Mouse (Mus musculus) hindbrain, embryonic 14.5 days (tissue): ENCODE results near the gene Cux2. TPM values are rescaled to one million over a fixed set of nuclear protein-coding genes. Genes with fewer than 3 reads are reported as not detected.

ENCODE experiments used
- ATAC-seq: fragments of 200-750 bp; cut with Nextera tagmentation; 2 replicates; pipeline ENCODE4 v1.8.0; 2017; ENCODE audit warnings: moderate number of reproducible peaks, mild to moderate bottlenecking, moderate TSS enrichment, moderate library complexity; ENCODE audit not compliant: low FRiP score
- DNase-seq: peaks from one replicate; pipeline ENCODE4 v3.0.0-alpha.2; 2015; ENCODE audit warnings: low spot score
- H3K27ac ChIP-seq: fragments of 300-500 bp; sonication (generic); 2 replicates; pipeline ENCODE4 v1.5.1; 2014; ENCODE audit warnings: mild to moderate bottlenecking, moderate library complexity
- H3K27me3 ChIP-seq: fragments of 300-500 bp; sonication (generic); 2 replicates; pipeline ENCODE4 v1.6.1; 2014; ENCODE audit warnings: mild to moderate bottlenecking, low read length, mixed read lengths; ENCODE audit not compliant: control insufficient read depth, insufficient read depth
- H3K36me3 ChIP-seq: fragments of 300-500 bp; sonication (generic); replicated peaks from 2 replicates; pipeline ENCODE4 v1.6.1; 2014; ENCODE audit not compliant: control insufficient read depth, insufficient read depth
- H3K4me1 ChIP-seq: fragments of 300-500 bp; sonication (generic); replicated peaks from 2 replicates; pipeline ENCODE4 v1.6.1; 2014; ENCODE audit warnings: antibody characterized with exemption, low read length, mixed read lengths; ENCODE audit not compliant: control insufficient read depth, insufficient read depth
- H3K4me2 ChIP-seq: fragments of 300-500 bp; sonication (generic); replicated peaks from 2 replicates; pipeline ENCODE4 v1.6.1; 2014; ENCODE audit warnings: mild to moderate bottlenecking, moderate library complexity
- H3K4me3 ChIP-seq: fragments of 300-500 bp; sonication (generic); replicated peaks from 2 replicates; pipeline ENCODE4 v1.5.1; 2014; ENCODE audit warnings: mild to moderate bottlenecking, low read length
- H3K9ac ChIP-seq: fragments of 300-500 bp; sonication (generic); 2 replicates; pipeline ENCODE4 v1.6.1; 2014
- H3K9me3 ChIP-seq: fragments of 300-500 bp; sonication (generic); 2 replicates; pipeline ENCODE4 v1.6.1; 2016; ENCODE audit warnings: low read length; ENCODE audit not compliant: control insufficient read depth
- WGBS: fragments of 180-500 bp; shearing (Covaris S2); extraction: QIAGEN DNeasy Blood & Tissue Kit; methylation state at CpG from one replicate; pipeline ENCODE4 v1.1.7; 2014; 5-methylcytosine and 5-hydroxymethylcytosine counted together
- polyA plus RNA-seq: library from polyadenylated mRNA; unstranded; fragments of >200 nt; fragmentation: Nextera tagmentation; extraction: Ambion mirVana; gene quantifications from 2 replicates; pipeline ENCODE4 v1.2.1, GENCODE M21; 2014

Cux2 gene
- polyA plus RNA-seq, 1 experiment from 2014 or later, result 28.1 TPM

DNA sequence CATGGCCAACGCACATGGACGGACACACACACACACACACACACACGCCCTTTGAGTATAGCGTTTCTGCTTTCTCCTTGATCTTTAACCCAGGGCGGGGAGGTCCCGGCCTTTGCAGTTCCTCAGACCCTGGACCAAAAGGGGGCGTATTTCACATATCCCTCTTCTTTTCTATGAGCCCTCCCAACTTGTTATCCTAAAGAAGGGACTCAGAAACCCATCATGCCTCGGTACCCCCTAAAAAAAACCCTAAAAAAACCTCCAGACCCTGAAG, 867 bp upstream of the Cux2 start:
- ATAC-seq (no peak), DNase-seq (no peak)
- Histone ChIP-seq H3K9me3 (no peaks in the 10 kb centered on the region), H3K27me3 (no peaks in the 10 kb centered on the region), H3K4me3 (peak overlapping the region; percentile 79), H3K27ac (no peak overlapping the region), H3K4me2 (peak overlapping the region; percentile 85), H3K36me3 (no peaks in the 10 kb centered on the region), H3K4me1 (peaks cover 53% of the 10 kb centered on the region), H3K9ac (no peak overlapping the region)
- 6% methylated on average over 8 of the region's 8 CpGs for WGBS

DNA sequence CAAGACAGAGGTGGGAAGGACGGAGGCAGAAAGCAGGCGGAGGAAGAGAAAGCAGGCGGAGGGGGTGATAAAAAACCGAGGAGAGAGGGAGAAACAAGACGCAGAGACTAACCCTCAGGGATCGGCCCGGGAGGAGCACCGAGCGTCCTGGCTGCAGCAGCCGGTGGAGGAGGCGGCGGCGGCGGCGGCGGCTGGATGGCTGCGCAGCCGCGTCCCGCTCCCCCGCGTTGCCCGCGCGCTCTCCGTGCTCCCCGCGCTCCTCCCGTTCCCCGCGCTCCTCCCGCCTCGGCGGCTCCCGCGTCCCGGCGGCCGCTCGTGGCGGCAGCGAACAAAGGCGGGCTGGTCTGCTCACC, 262 bp downstream of the Cux2 start:
- Histone ChIP-seq H3K4me2 (peak overlapping the region; percentile 85), H3K36me3 (no peaks in the 10 kb centered on the region), H3K27ac (peak overlapping the region; percentile 97), H3K9ac (peak overlapping the region; percentile 84), H3K4me3 (peak overlapping the region; percentile 79), H3K4me1 (peaks cover 60% of the 10 kb centered on the region), H3K27me3 (no peaks in the 10 kb centered on the region), H3K9me3 (no peaks in the 10 kb centered on the region)
- DNase-seq (peak; percentile 71), ATAC-seq (peak; percentile 6; the same call in 1 of the 2 replicates)
- 0% methylated on average over 32 of the region's 43 CpGs for WGBS

DNA sequence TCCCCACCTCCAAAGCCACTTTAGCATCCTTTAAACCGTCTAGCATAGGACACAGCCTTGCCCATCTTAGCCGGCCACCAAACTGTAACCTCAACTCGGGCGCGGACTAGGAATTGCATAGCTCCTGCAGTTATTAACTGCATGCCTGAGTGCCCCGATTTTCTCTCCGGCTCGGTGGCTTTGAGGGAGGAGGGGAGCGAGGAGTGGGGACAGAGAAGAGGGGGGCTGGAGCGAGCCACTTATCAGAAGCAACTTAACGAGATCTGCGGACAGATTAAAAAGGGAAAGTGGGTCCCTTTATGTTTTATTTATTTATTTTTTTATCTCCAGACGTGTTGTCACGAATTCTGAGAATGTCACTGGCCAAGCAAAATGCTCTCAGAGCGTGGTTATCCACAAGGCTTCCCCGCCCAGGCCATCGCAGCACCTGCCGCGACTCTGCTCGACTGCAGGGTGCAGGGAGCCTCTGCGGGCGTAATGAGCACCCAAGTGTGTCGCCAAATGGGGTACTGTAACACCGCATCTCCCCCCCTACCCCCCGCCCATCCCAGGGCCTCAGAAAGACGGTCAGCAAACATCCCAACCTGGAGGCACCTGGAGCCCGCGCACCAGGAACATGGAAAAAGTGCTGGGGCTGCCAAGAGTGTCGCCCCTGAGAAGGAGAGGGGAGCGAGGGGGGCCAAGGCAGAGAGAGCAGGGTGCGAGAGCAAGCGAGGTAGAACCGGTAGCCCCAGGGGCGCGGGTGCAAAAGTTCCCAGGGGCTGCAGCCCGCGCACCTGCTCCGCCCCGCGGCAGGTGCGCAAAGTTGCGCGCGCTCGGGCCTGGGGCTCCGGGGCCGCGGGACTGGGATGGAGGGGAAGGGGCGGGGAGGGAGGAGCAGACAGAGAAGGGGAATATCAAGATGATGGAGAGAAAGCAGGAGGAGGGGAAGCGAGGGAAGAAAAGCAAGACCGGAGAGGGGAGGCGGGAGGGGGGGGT, 927 bp downstream of the Cux2 start:
- H3K4me2 ChIP-seq, result peak overlapping the region; percentile 85
- H3K27me3 ChIP-seq, result no peaks in the 10 kb centered on the region
- H3K9ac ChIP-seq, result peak overlapping the region; percentile 84
- H3K27ac ChIP-seq, result peak overlapping the region; percentile 97
- H3K4me3 ChIP-seq, result peak overlapping the region; percentile 79
- H3K9me3 ChIP-seq, result no peaks in the 10 kb centered on the region
- DNase-seq (peak; percentile 64), ATAC-seq (peak; percentile 7; the same call in 1 of the 2 replicates)
- WGBS, result under 1% methylated on average over 52 of the region's 52 CpGs
- H3K36me3 ChIP-seq, result no peaks in the 10 kb centered on the region
- peaks cover 54% of the 10 kb centered on the region for H3K4me1 ChIP-seq

DNA sequence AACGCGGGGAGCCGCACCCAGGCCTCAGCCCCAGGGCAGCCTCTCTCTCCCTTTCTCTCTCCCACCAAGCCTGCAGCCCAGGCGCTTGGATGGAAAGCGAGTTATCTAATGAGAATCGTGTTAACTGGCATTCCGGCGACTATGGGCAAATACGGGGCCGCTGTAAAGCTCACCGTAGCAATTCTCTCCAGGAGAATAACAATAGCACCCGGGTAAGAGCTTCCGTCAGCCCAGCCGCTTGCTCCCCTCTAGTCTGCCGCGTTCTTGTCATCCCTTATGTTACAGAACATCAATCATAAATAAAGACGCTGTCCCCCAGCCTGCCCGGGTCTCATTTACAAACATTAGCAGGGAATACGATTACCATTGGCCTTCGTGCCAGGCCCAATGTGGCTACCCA, 1.6 kb downstream of the Cux2 start:
- Histone ChIP-seq H3K9ac (peak overlapping the region; percentile 84), H3K27ac (peak overlapping the region; percentile 97), H3K9me3 (no peaks in the 10 kb centered on the region), H3K27me3 (no peaks in the 10 kb centered on the region), H3K4me3 (peak overlapping the region; percentile 79), H3K4me1 (peaks cover 47% of the 10 kb centered on the region), H3K36me3 (no peaks in the 10 kb centered on the region), H3K4me2 (peak overlapping the region; percentile 85)
- no peak for DNase-seq
- WGBS, result 1% methylated on average over 20 of the region's 20 CpGs
- no peak for ATAC-seq

DNA sequence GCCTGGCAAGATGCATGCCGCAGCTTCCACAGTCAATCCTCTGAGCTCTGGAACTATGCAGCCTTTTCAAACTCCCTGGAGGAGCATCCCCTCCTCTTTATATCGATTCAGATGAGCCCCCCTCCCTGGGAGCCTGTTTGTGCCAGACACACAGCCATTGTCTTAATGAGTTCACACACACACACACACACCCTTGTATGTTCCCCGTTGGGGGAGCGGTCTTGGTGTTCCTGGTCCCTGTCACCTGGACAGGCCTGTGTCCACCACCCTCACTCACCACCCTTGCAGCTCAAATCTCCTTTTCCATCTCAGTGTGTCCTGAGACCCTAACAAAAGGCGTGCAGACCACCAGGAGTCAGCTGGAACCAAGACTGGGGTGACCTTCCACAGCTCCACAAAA, 2.1 kb downstream of the Cux2 start:
- WGBS, result 11% methylated on average over 5 of the region's 5 CpGs
- peak overlapping the region; percentile 79 for H3K4me3 ChIP-seq
- ATAC-seq (no peak), DNase-seq (no peak)
- H3K27me3 ChIP-seq, result no peaks in the 10 kb centered on the region
- no peaks in the 10 kb centered on the region for H3K9me3 ChIP-seq
- peak overlapping the region; percentile 97 for H3K27ac ChIP-seq
- H3K36me3 ChIP-seq, result no peaks in the 10 kb centered on the region
- peaks cover 46% of the 10 kb centered on the region for H3K4me1 ChIP-seq
- peak overlapping the region; percentile 84 for H3K9ac ChIP-seq
- peak overlapping the region; percentile 85 for H3K4me2 ChIP-seq

DNA sequence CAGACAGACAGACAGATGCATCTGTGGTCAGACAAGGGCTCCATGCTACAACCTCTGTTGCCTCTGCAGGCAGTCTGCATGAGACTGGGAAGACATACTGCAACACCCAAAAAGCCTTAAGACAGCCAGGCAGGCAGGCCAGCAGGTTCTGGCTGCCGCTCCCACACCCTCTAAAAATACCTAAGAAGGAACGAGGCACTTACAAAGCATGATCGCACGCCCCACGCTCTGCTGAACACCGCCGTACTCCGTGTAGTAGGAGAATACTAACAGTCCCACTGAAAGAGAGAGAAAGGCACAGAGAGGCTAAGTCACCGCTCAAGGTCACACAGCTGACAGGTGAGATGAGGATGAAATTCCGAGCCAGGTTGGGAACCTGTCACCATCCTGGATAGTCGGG, 6.3 kb downstream of the Cux2 start:
- ATAC-seq, result no peak
- no peak overlapping the region for H3K4me3 ChIP-seq
- peaks cover 41% of the 10 kb centered on the region for H3K4me1 ChIP-seq
- H3K4me2 ChIP-seq, result no peak overlapping the region
- H3K27me3 ChIP-seq, result no peaks in the 10 kb centered on the region
- no peaks in the 10 kb centered on the region; the same call in 1 of the 2 replicates for H3K36me3 ChIP-seq
- H3K27ac ChIP-seq, result no peak overlapping the region
- H3K9me3 ChIP-seq, result no peaks in the 10 kb centered on the region
- H3K9ac ChIP-seq, result no peak overlapping the region
- DNase-seq, result no peak
- 87% methylated on average over 11 of the region's 11 CpGs for WGBS

DNA sequence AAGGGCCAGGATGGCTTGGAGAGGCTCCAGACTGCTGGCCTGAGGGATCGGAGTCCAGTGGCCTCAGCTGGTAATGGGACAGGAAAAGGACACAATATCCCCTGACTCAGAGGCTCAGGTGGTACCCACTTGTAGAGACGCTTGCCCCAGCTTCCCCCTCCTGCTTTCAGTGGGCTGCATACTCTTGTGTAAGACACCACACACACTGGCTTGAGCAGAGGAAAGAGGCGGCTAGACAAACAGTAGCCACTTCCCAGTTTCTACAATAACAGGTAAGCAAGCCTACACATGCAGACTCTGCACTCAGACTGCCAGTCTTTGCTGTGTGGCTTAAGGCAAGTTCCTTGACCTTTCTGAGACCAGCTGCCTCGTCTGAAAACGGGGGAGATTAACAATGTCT, 14.6 kb downstream of the Cux2 start:
- H3K9me3 ChIP-seq, result peaks cover 15% of the 10 kb centered on the region
- H3K4me3 ChIP-seq, result no peak overlapping the region
- no peak overlapping the region for H3K27ac ChIP-seq
- no peaks in the 10 kb centered on the region for H3K27me3 ChIP-seq
- ATAC-seq, result no peak
- H3K4me1 ChIP-seq, result peaks cover 18% of the 10 kb centered on the region
- no peak for DNase-seq
- no peak overlapping the region for H3K9ac ChIP-seq
- peaks cover 14% of the 10 kb centered on the region for H3K36me3 ChIP-seq
- H3K4me2 ChIP-seq, result no peak overlapping the region
- 74% methylated on average over 5 of the region's 5 CpGs for WGBS

DNA sequence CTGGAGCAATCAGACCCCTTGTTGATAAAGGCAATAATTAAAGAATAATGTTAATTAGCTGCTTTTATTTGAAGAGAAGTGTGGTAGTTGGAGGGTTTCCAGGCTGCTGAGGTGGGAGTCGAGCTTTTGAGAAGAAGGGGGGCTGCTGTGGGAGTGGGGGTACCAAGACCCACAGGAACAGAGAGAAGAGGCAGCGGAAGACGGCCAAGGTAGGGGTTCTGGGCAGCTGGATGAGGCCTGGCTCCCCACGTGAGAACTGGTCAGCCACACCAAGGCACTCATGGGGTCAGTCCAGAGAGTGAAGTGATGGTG, 16.8 kb downstream of the Cux2 start:
- Histone ChIP-seq H3K4me1 (peaks cover 18% of the 10 kb centered on the region), H3K36me3 (peaks cover 14% of the 10 kb centered on the region), H3K4me2 (no peak overlapping the region), H3K9ac (no peak overlapping the region), H3K27me3 (no peaks in the 10 kb centered on the region), H3K4me3 (no peak overlapping the region), H3K9me3 (peaks cover 15% of the 10 kb centered on the region), H3K27ac (peak overlapping the region; percentile 27; the same call in 1 of the 2 replicates)
- ATAC-seq (no peak), DNase-seq (peak; percentile 55)
- 22% methylated on average over 4 of the region's 4 CpGs for WGBS

DNA sequence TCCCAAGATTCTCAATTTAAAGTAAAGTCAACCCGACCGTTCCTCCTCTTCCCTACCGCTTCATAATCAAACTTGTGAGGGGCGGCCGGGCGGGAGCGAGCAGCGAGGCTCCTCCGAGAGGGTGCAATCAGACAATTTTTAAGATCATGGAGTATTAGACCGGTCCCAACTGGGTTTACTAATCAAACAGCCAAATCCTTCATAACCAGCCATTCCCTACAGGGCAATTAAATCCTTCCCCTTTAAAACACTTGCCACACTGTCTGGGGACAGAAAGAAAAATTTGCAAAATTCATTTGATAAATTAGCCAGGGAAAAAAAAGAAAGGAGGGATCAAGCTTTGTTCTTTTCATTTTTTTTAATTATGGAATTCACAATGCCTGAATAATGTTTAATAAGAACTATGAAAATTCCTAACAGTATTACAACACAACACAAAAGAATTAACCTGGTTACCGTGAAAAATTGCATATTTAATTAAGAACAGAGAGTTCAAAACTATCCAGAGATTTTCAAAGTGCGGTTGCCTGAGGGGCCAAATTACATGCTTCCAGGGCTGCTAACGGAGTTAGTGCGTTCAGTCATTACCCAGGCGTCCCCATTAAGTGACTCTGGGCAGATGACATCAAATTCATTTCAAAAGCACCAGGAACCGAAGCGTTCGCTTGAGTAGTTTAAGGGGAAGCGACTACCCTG, 17.3 kb downstream of the Cux2 start:
- WGBS, result 30% methylated on average over 19 of the region's 19 CpGs
- H3K9ac ChIP-seq, result no peak overlapping the region
- H3K4me2 ChIP-seq, result 0 out of 2 replicates have a peak overlapping the region, but pooled peaks have one; percentile 6
- H3K9me3 ChIP-seq, result peaks cover 15% of the 10 kb centered on the region
- H3K27me3 ChIP-seq, result no peaks in the 10 kb centered on the region
- peak overlapping the region; percentile 27; the same call in 1 of the 2 replicates for H3K27ac ChIP-seq
- no peak overlapping the region for H3K4me3 ChIP-seq
- ATAC-seq (peak; percentile 77), DNase-seq (peak; percentile 70)
- peaks cover 11% of the 10 kb centered on the region for H3K36me3 ChIP-seq
- H3K4me1 ChIP-seq, result peaks cover 18% of the 10 kb centered on the region
